Mouse (Mus musculus) megakaryocyte, embryonic 14.5 days (primary cell): Measurements from ENCODE around the gene Col12a1.

ENCODE experiments used
- FLI1 ChIP-seq: IDR thresholded peaks from 2 replicates; pipeline ENCODE4 v1.6.1; 2012; ENCODE audit warnings: low read length, inconsistent platforms, mixed read lengths
- GATA1 ChIP-seq: IDR thresholded peaks from 3 replicates; pipeline ENCODE4 v1.6.1; 2012; ENCODE audit warnings: mixed read lengths, low read length, inconsistent platforms, borderline replicate concordance

DNA sequence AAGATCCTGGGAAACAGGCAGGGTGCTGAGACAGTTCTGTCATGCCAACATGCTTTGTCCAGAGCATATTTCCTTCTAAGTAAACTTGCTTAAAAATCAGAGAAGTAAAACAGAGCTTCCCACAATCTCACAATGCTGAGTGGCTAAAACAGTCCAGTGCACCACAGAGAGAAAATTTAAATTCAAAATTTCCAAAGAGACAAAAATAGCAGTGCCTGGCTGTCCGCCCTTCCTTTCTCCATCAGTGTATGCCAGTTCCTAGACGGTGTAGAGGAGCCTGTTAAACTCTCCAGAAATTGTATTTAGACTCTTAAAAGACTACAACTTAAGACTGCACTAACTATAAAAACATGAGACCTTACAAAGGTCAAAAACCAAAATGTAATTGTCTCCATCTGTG, 165.3 kb downstream of the Col12a1 start:
- TF ChIP-seq GATA1 (no peak), FLI1 (no peak)
